Mouse (Mus musculus): ENCODE data around the gene Runx1.

Runx1 gene

GRCm38 (mm10) chr16:92793741-92794140, 32.2 kb downstream of the Runx1 start:
- DNase-seq (ENCODE audit: low spot score in 2 of 2), result no peak

GRCm38 (mm10) chr16:92792905-92793304, 33.0 kb downstream of the Runx1 start:
- DNase-seq (ENCODE audit: low spot score in 2 of 2), result no peak

GRCm38 (mm10) chr16:92790601-92791000, 35.3 kb downstream of the Runx1 start:
- no peak for DNase-seq (ENCODE audit: low spot score in 2 of 2)

- DNase-seq (ENCODE audit: low spot score in 2 of 2), result no peak
These were observed 36.1 kb downstream of the Runx1 start for GRCm38 (mm10) chr16:92789840-92790239.

- no peak for DNase-seq (ENCODE audit: low spot score in 2 of 2)
These were observed 37.5 kb downstream of the Runx1 start for GRCm38 (mm10) chr16:92788446-92788845.

- DNase-seq (ENCODE audit: low spot score in 2 of 2), result no peak
These were observed 39.0 kb downstream of the Runx1 start for GRCm38 (mm10) chr16:92786883-92787321.

- no peak for DNase-seq (ENCODE audit: low spot score in 2 of 2)
These were observed 39.6 kb downstream of the Runx1 start for GRCm38 (mm10) chr16:92786276-92786882.

GRCm38 (mm10) chr16:92783651-92784131, 42.3 kb downstream of the Runx1 start:
- DNase-seq (ENCODE audit: low spot score in 2 of 2), result no peak

GRCm38 (mm10) chr16:92782408-92782807, 43.5 kb downstream of the Runx1 start:
- no peak for DNase-seq (ENCODE audit: low spot score in 2 of 2)

GRCm38 (mm10) chr16:92779896-92780435, 46.0 kb downstream of the Runx1 start:
- no peak for DNase-seq (ENCODE audit: low spot score in 2 of 2)

GRCm38 (mm10) chr16:92779175-92779574, 46.8 kb downstream of the Runx1 start:
- DNase-seq (ENCODE audit: low spot score in 2 of 2), result no peak

- DNase-seq (ENCODE audit: low spot score in 2 of 2), result no peak
These were observed 47.7 kb downstream of the Runx1 start for GRCm38 (mm10) chr16:92778096-92778780.

GRCm38 (mm10) chr16:92767862-92768261, 58.1 kb downstream of the Runx1 start:
- DNase-seq (ENCODE audit: low spot score in 2 of 2), result no peak

GRCm38 (mm10) chr16:92767423-92767822, 58.5 kb downstream of the Runx1 start:
- no peak for DNase-seq (ENCODE audit: low spot score in 2 of 2)

- DNase-seq (ENCODE audit: low spot score in 2 of 2), result peak; percentile 62 to 71
These were observed 61.1 kb downstream of the Runx1 start for GRCm38 (mm10) chr16:92764741-92765396.

GRCm38 (mm10) chr16:92763666-92764065, 62.3 kb downstream of the Runx1 start:
- DNase-seq (ENCODE audit: low spot score in 2 of 2), result no peak

GRCm38 (mm10) chr16:92761968-92762521, 63.9 kb downstream of the Runx1 start:
- no peak for DNase-seq (ENCODE audit: low spot score in 2 of 2)

- DNase-seq (ENCODE audit: low spot score in 2 of 2), result no peak
These were observed 65.9 kb downstream of the Runx1 start for GRCm38 (mm10) chr16:92760091-92760490.

GRCm38 (mm10) chr16:92757564-92757963, 68.4 kb downstream of the Runx1 start:
- DNase-seq (ENCODE audit: low spot score in 2 of 2), result peak in 1 of 2 experiments; percentile 59

GRCm38 (mm10) chr16:92753944-92754343, 72.0 kb downstream of the Runx1 start:
- DNase-seq (ENCODE audit: low spot score in 2 of 2), result no peak

GRCm38 (mm10) chr16:92753139-92753538, 72.8 kb downstream of the Runx1 start:
- DNase-seq (ENCODE audit: low spot score in 2 of 2), result no peak

- no peak for DNase-seq (ENCODE audit: low spot score in 2 of 2)
These were observed 77.7 kb downstream of the Runx1 start for GRCm38 (mm10) chr16:92748272-92748671.
